Mouse (Mus musculus) gastrocnemius, adult 18-20 months (tissue): Measurements from ENCODE around the gene Jmjd7. TPM values are rescaled to one million over a fixed set of nuclear protein-coding genes. Genes with fewer than 3 reads are reported as not detected.

ENCODE experiments used
- DNase-seq: peaks from one replicate; pipeline ENCODE4 v3.0.0; 2021; ENCODE audit warnings: low spot score
- long read RNA-seq, 2 experiments: library from polyadenylated mRNA; stranded (forward); transcript quantifications; one replicate each; pipeline ENCODE4 v2.0.0; 2021
- total RNA-seq, 2 experiments: library from RNA; stranded (reverse); gene quantifications; 2 replicates each; pipeline ENCODE4 v1.2.3; 2021

Gene Jmjd7
- total RNA-seq = 1 to 10 TPM; 2.4 to 3.0 TPM
- long read RNA-seq, experiment 1, partial matches to known transcripts = 0 of 5 reads
- long read RNA-seq, experiment 1, other reads (novel, unspliced or antisense) = 1 of 5 reads
- long read RNA-seq, experiment 2, partial matches to known transcripts = 0 of 1 reads
- long read RNA-seq, experiment 2, other reads (novel, unspliced or antisense) = 0 of 1 reads

- DNase-seq = peak; percentile 92
These were observed at the start of gene Jmjd7, which contains the start of gene Gm28042 for GRCm38 (mm10) chr2:120026984-120027949. TSS of gene Jmjd7 (plus strand) at chr2:120027483. TSS of gene Gm28042 (plus strand) at chr2:120027493.

- no peak for DNase-seq
These were observed 46.8 kb upstream of the Jmjd7 start for GRCm38 (mm10) chr2:119980343-119980986.

GRCm38 (mm10) chr2:119981631-119982030 is 45.7 kb upstream of the Jmjd7 start:
- DNase-seq = no peak

GRCm38 (mm10) chr2:119985871-119986270 is 41.4 kb upstream of the Jmjd7 start:
- no peak for DNase-seq

- DNase-seq = no peak
These were observed 40.9 kb upstream of the Jmjd7 start for GRCm38 (mm10) chr2:119986369-119986768.

- no peak for DNase-seq
These were observed 39.8 kb upstream of the Jmjd7 start for GRCm38 (mm10) chr2:119987441-119987840.

- no peak for DNase-seq
These were observed 38.3 kb upstream of the Jmjd7 start for GRCm38 (mm10) chr2:119988952-119989351.

- DNase-seq = no peak
These were observed 36.4 kb upstream of the Jmjd7 start for GRCm38 (mm10) chr2:119990881-119991280.

GRCm38 (mm10) chr2:119992349-119992748 is 34.9 kb upstream of the Jmjd7 start:
- DNase-seq = peak; percentile 71

- no peak for DNase-seq
These were observed 33.8 kb upstream of the Jmjd7 start for GRCm38 (mm10) chr2:119993515-119993914.

GRCm38 (mm10) chr2:119994839-119995238 is 32.4 kb upstream of the Jmjd7 start:
- DNase-seq = no peak

- DNase-seq = no peak
These were observed 31.6 kb upstream of the Jmjd7 start for GRCm38 (mm10) chr2:119995391-119996281.

- DNase-seq = no peak
These were observed 29.9 kb upstream of the Jmjd7 start for GRCm38 (mm10) chr2:119997354-119997753.

- no peak for DNase-seq
These were observed 27.6 kb upstream of the Jmjd7 start for GRCm38 (mm10) chr2:119999731-120000130.

GRCm38 (mm10) chr2:120000882-120001584 is 26.2 kb upstream of the Jmjd7 start:
- no peak for DNase-seq

GRCm38 (mm10) chr2:120001956-120002355 is 25.3 kb upstream of the Jmjd7 start:
- DNase-seq = no peak

GRCm38 (mm10) chr2:120003970-120004369 is 23.3 kb upstream of the Jmjd7 start:
- no peak for DNase-seq

GRCm38 (mm10) chr2:120006696-120007095 is 20.6 kb upstream of the Jmjd7 start:
- DNase-seq = no peak

- no peak for DNase-seq
These were observed 19.5 kb upstream of the Jmjd7 start for GRCm38 (mm10) chr2:120007680-120008210.

GRCm38 (mm10) chr2:120008672-120009071 is 18.6 kb upstream of the Jmjd7 start:
- DNase-seq = no peak
